Comparison of ENCODE assay signal across 16 mouse cellular contexts in the genomic region with DNA sequence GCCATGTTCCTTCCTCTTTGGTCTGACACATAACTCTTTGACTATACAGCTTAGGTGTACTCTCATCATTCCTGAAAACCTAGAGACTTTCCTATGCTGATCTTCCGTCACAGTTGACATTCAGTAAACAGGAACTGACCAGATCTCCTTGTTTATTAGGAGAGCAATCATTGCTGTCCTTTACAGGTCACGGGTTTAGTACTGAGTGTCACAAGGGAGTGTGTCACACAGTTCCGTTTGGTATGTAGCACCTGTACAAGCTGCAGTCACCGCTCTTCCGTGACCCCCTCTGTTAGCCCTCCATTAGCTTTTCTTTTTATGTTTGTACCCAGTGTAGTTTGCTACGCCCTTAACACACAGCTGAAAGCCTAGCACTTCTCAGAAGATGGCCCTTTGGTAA.
"Had no signal": no experiment of that assay in that cellular context is flagged by ENCODE, and none has a peak within 500 bp of the region (broad histone marks: within the 10 kb centered on the region; RNA-seq: fewer than 3 reads in every experiment).

No protein-coding gene starts in this region.

- H3K27me3 ChIP-seq: liver, embryonic 15.5 days; lung, embryonic 15.5 days; megakaryocyte, embryonic 14.5 days had no signal

- H3K9ac ChIP-seq: liver, embryonic 15.5 days; lung, embryonic 15.5 days had no signal

- H3K4me1 ChIP-seq: limb, embryonic 10.5 days; liver, embryonic 15.5 days; lung, embryonic 15.5 days; megakaryocyte, embryonic 14.5 days had no signal

- H3K4me2 ChIP-seq: liver, embryonic 11.5 days; liver, embryonic 15.5 days; lung, embryonic 15.5 days; midbrain, embryonic 11.5 days had no signal

- H3K27ac ChIP-seq: left cerebral cortex, adult 2 months; limb, embryonic 10.5 days; liver, embryonic 15.5 days; lung, embryonic 15.5 days; macrophage had no signal

- H3K4me3 ChIP-seq: left cerebral cortex, adult 2 months; limb, embryonic 10.5 days; liver, embryonic 15.5 days; lung, embryonic 15.5 days; megakaryocyte, embryonic 14.5 days had no signal

- H3K9me3 ChIP-seq: limb, embryonic 10.5 days; liver, embryonic 15.5 days; lung, embryonic 15.5 days; megakaryocyte, embryonic 14.5 days had no signal

- DNase-seq: kidney, adult 9 months; kidney, postnatal 25 days; lung, postnatal 14 days; retina, postnatal 1 day; right cerebral cortex, postnatal 4 days; spleen, adult 18-20 months; thymus, adult 18-20 months; thymus, postnatal 14 days had no signal

- H3K36me3 ChIP-seq: limb, embryonic 10.5 days; liver, embryonic 15.5 days; lung, embryonic 15.5 days had no signal
